Mouse (Mus musculus) heart, adult 18-20 months (tissue): ENCODE results near the gene Upk3bl. TPM values are rescaled to one million over a fixed set of nuclear protein-coding genes. Genes with fewer than 3 reads are reported as not detected.
"Not testable (repeated sequence)": the region's sequence is repeated elsewhere in the genome, so short reads cannot be mapped to it uniquely, and the experiment has no call there.

ENCODE experiments used
- DNase-seq, 2 experiments: peaks; one replicate each; pipeline ENCODE4 v3.0.0; 2021 to 2022; ENCODE audit warnings: mixed read lengths in 1 of 2
- total RNA-seq, 2 experiments: library from RNA; stranded (reverse); gene quantifications; 2 replicates each; pipeline ENCODE4 v1.2.3; 2021

Upk3bl gene
- total RNA-seq, 2 experiments from 2014 or later: not detected

GRCm38 (mm10) chr5:136045987-136046386 is 8.3 kb upstream of the Upk3bl start:
- DNase-seq: peak; percentile 75 to 93

DNA sequence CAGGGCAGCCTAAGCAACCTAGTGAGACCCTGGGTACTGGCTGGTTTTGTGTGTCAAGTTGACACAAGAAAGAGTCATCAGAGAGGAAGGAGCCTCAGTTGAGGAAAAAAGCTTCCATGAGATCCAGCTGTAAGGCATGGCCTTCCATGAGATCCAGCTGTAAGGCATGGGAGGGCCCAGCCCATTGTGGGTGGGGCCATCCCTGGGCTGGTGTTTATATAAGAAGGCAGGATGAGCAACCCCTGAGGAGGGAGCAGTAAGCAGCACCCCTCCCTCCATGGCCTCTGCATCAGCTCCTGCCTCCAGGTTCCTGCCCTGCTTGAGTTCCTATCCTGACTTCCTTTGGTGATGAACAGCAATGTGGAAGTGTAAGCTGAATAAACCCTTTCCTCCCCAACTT is 5.8 kb upstream of the Upk3bl start:
- not testable (repeated sequence) for DNase-seq

DNA sequence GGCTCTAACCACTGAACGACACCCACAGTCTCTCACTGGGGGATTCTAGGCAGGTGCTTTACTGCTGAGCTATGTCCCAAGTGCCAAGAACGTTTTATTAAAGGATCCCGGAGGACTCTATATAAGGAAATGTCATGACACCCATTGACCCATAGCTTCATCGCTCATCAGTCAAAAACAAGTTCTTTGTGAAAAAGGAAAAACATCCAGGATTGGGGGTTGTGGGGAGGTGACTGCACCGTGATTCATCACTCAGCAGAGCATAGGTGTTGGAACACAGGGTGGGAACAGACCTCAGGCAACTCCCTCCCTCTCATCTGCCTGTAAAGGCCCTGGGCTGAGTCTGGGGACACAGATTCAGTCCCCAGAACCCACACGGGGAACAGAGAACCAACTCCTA is 4.4 kb upstream of the Upk3bl start:
- no peak for DNase-seq

- peak; percentile 31 to 63 for DNase-seq
Observed at GRCm38 (mm10) chr5:136051231-136052085, 2.8 kb upstream of the Upk3bl start.

DNA sequence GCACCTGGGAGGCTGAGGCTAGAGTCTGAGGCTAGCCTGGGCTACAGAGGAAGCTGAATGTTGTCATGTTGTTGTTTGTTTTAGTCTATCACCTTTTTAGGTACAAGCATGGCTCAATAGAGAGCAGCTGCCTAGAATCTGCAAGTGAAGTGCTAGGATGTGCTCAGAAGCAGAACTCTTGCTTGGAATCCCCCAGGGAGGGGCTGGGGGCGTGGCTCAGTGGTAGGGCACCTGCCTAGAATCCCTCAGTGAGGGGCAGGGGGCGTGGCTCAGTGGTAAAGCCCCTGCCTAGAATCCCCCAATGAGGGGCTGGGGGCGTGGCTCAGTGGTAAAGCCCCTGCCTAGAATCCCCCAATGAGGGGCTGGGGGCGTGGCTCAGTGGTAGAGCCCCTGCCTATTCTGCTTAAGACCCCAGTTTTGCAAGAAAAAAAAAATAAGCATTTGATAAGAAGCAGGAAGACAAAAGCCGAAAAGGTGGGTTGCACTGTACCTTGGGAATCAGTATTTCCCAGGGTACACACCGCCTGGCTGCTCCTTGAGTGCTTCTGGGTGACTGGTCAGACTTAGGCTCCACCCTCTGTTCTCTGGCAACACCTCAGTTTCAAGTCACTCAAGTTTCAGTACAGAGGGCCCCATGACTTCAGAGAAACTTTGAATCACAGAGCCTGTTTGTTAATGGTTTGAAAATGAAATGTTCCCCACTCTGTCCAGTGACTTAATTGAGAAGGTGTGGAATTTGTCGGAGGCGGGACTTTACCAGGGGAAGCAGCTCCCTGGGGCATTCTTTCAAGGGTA is 1.2 kb upstream of the Upk3bl start:
- no peak for DNase-seq

GRCm38 (mm10) chr5:136056062-136056461 is 1.8 kb downstream of the Upk3bl start:
- no peak for DNase-seq

- DNase-seq: no peak
Observed at GRCm38 (mm10) chr5:136057085-136057484, 2.8 kb downstream of the Upk3bl start.

GRCm38 (mm10) chr5:136061567-136061966 is 7.3 kb downstream of the Upk3bl start:
- DNase-seq: peak; percentile 71 to 89

- no peak for DNase-seq
Observed at GRCm38 (mm10) chr5:136063920-136064319, 9.6 kb downstream of the Upk3bl start.

GRCm38 (mm10) chr5:136066404-136067148 is 12.3 kb downstream of the Upk3bl start:
- DNase-seq: not testable (repeated sequence)

- no peak for DNase-seq
Observed at GRCm38 (mm10) chr5:136069411-136069810, 15.1 kb downstream of the Upk3bl start.

DNA sequence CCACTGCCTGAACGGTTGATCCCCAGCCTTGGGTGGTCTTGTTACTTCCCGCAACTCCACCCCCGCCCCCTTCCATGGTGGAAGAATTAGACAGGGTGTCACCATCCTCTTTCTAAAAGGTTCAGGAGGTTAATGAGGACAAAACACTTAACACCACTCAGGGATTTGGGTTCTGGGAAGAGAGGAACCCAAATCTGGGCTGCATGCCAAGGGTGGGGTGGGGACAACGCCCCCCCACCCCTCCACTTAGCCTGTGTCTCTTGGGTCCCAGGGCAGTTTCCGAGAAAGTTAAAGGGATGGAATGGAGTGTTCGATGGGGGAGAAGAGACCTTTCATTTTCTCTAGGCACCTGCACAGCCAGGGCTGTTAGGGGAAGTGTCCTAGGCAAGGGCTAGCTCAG is 18.8 kb downstream of the Upk3bl start:
- DNase-seq: no peak

DNA sequence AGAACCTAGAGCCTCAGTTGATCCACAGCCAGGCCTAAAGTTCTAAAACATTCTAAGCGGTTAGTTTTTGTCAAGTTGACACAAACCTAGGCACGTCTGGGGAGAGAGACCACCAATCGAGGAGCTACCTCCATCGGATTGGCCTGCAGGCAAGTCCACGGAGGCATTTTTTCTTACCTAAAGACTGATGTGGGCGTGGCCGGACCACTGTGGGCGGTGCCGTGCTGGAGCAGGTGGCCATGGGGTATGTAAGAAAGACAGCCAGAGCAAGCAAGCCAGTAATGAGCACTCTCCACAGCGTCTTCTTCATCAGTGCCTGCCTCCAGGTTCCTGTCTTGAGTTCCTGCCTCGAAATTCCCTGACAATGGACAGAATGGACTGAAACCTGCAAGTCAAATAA is 19.2 kb downstream of the Upk3bl start:
- DNase-seq: no peak

- no peak for DNase-seq
Observed at GRCm38 (mm10) chr5:136075076-136075475, 20.8 kb downstream of the Upk3bl start.

GRCm38 (mm10) chr5:136076284-136076683 is 22.0 kb downstream of the Upk3bl start:
- no peak for DNase-seq

GRCm38 (mm10) chr5:136077001-136077550 is 22.8 kb downstream of the Upk3bl start:
- DNase-seq: peak in 1 of 2 experiments; percentile 54

DNA sequence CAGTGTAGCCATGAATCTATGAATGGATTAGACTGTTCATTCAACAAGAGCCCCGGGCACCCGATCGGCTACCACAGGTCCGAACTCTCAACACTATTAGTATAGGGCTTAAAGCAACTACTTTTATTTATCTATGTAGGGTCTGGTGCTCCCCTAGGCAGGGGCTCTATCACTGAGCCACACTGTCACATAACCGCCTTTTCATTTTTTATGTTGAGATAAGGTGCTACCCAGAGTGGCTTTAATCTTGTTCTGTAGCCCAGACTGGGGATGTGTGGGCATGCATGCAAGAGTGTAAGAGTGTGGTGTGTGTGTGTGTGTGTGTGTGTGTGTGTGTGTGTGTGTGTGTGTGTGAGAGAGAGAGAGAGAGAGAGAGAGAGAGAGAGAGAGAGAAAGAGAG is 23.8 kb downstream of the Upk3bl start:
- no peak for DNase-seq

DNA sequence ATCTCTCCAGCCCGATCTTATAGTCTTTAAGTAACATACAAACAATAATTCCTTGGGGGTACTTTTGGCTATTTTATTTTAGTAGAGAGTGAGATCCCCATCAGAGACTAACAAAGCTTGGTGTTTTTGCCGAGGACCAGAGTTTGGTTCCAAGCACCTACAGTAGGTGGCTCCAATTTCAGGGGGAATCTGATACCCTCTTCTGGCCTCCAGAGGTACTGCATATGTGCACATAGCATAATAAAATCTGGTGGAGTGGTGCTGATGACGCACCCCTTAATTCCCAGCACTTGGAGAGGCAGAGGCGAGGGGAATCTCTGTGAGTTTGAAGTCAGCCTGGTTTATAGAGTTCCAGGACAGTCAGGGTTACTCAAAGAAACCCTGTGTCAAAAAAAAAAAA is 28.1 kb downstream of the Upk3bl start:
- no peak for DNase-seq

DNA sequence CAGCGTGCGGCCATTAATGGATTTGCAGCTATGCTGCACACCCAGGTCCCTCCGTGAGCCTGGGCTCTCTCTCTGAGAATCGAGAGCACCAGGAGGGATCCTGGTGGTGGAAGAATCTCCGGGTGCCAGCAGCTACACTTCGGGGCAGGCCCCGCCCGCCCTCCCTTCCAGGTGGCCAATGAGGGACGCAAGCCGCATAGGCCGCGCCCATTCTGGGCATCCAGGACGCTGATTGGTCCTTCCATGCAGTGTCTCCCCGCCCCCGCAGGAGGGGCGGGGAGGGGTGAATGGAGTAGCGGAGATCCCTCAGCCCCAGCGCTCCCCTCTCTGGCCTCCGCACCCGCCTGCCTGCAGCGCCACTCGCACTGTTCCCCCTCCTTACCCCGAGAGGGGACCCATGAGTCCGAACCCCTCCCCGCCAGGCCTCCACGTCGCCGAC is 29.4 kb downstream of the Upk3bl start, which contains the start of gene Rasa4:
Gene Rasa4 (plus strand): TSS at position 248 of the 439 bp plus-strand sequence.
- DNase-seq: peak; percentile 94 to 97

DNA sequence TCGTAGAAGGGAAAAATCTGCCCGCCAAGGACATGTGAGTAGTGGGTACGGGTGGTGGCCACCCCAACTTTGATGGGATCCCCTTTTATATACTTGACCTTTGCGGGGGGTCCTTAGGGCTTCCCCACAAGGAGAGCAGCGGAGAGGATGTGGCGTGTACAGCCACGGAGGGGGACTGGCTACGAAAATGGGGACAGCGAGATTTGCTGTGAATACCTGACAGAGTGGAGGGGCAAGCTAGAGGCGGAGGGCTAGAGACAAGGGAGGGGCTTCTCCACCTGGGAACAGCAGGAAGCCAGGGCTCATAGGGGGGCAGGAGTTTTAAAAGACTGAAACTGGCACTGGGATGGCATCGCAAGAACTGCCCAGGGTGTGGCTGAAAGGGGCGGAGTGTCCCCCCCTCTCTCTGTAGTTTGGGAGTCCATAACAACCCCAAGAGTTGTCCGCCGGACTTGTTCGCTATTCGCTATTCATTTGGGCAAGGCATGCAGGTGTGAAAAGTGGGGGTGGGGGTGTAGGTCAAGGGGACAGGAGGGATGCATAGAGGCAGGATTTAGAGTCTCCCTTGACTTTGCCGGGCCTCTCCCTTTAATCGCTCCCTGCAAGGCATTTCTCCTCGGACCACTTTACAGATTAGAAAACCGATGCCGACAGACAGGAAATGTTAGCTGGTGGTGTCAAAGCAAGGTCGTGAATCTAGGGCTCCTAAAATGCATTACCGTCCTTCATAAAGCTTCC is 30.0 kb downstream of the Upk3bl start:
- DNase-seq: no peak
